Mouse (Mus musculus) adrenal gland, postnatal 14 days (tissue): ENCODE measurements at regions not wholly inside any gene's neighbourhood (a gene's known extent, or its start where the extent isn't known, plus 50 kb on each side); places are given as distances from the start of the nearest gene placed in this dataset.

Experiments used
- DNase-seq: peaks from one replicate; pipeline ENCODE4 v3.0.0; 2021; ENCODE audit warnings: mixed read lengths

GRCm38 (mm10) chr16:29147766-29148165 lies 61.7 kb upstream of the Hrasls start:
- no peak for DNase-seq

- no peak for DNase-seq
These were observed 90.3 kb upstream of the Hrasls start for GRCm38 (mm10) chr16:29119217-29119616.

- DNase-seq = no peak
These were observed 112.7 kb upstream of the Hrasls start for GRCm38 (mm10) chr16:29096791-29097190.

- DNase-seq = peak; percentile 37
These were observed 136.5 kb upstream of the Mb21d2 start for GRCm38 (mm10) chr16:29065961-29066360.

DNA sequence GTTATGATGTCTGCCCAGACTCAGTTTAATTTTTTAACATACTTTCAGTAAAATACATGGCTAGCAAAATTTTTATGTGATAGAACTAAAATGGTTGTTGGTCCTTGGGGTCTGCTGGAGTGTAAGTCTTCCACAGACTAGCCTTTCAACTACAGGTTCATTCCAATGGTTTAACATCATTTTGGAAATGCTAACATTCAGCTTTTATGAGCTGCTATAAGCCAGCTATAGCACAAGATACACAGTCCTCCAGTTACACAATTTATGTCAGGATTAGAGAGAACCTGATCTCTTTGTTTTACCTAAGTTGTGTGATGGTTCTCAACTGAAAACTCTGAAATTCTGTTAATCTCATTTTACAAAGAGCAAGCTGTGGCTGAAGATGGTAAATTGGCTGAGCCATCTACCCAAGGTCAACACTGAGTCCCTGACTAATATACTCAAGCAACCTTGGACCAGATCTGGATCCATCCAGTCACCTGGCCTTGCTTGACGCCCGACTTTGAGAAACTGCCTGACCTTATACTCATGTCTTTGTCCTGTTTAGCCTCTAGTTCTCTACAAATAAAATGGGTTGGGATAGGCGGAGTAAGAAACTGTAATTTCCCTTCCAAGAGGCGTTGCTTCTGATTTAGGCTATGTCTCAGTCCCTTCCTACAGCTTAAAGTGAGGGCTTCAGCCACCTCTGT lies 135.8 kb upstream of the Mb21d2 start:
- DNase-seq = peak; percentile 47

DNA sequence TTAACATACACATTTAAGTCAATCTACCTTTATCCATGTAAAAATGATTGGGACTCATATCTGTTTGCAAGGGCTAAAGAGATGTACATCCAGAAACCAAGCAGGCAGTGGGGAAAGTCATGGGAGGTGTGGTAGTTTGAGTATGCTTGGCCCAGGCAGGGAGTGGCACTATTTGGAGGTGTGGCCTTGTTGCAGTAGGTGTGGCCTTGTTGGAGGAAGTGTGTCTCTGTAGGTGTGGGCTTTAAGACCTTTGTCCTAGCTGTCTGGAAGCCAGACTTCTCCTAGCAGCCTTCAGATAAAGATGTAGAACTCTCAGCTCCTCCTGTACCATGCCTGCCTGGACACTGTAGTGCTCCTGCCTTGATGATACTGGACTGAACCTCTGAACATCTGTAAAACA lies 133.9 kb upstream of the Mb21d2 start:
- no peak for DNase-seq

- no peak for DNase-seq
These were observed 127.6 kb upstream of the Mb21d2 start for GRCm38 (mm10) chr16:29057076-29057475.

DNA sequence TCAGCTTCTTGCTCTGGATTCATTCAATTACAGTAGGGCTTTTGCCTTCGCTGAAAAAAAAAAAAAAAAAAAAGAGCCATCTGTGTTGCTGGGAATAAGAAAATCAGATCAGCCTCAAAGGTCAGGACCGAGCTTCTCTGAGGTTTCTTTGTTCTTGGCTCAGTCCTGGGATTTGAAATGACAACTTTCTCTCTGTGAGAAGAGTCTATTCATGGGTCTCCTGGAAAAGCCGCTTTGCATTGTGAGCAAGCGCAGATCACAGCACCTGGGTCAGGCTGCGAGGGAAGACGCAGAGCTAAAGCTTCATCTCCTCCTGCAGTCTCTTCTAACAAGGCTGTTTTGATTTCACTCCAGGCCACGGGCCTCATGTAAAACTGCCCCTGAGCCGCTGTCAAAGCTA lies 125.0 kb upstream of the Mb21d2 start:
- DNase-seq = no peak

DNA sequence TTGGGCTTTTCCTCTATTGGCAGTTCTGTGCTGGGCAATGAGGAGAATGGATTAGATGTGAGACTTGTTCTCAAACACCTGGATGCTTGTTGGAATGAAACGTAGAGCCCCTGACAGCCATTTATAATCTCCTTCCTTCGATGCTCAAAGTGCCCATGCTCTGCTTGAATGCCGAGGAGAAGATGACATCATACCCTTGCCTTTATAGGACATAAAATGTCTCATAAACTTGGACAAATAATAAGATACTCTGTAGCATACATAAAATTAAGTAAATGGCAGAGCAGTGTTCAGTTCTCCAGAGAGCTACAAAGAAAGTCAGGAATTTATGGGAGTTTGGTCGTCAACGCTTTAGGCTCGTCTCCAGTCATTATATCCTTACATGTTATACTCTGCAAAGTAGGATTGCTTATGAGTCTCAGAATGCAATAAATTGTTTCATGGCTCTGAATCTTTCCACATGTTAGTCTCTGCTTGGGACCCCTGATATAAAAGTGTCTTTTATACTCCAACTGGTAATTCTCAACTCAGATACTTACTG lies 117.0 kb upstream of the Mb21d2 start:
- no peak for DNase-seq

- no peak for DNase-seq
These were observed 106.0 kb upstream of the Mb21d2 start for GRCm38 (mm10) chr16:29035523-29035922.

- peak; percentile 9 for DNase-seq
These were observed 104.8 kb upstream of the Mb21d2 start for GRCm38 (mm10) chr16:29034053-29034794.

DNA sequence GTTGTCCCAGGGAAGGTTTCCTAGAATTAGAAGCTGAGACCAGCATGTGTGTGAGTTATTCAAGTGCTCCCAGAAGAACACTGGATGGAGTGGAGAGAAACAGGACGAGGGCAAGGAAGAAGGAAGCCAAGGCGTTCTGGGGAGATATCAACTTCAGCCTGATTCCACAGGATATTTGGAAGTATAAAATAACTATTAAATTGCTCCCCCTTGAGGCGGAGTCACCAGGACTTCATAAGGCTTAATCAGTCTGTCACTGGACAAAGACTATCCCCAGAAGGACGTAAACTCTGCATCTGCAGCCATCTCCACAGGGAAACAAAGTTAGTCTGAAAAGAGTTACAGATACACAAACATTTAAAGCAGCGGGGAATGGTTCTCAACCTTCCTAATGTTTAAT lies 103.9 kb upstream of the Mb21d2 start:
- no peak for DNase-seq

GRCm38 (mm10) chr16:29027856-29028255 lies 98.4 kb upstream of the Mb21d2 start:
- peak; percentile 70 for DNase-seq

GRCm38 (mm10) chr16:29001249-29001648 lies 71.8 kb upstream of the Mb21d2 start:
- peak; percentile 58 for DNase-seq

GRCm38 (mm10) chr16:28999641-29000040 lies 70.2 kb upstream of the Mb21d2 start:
- no peak for DNase-seq

DNA sequence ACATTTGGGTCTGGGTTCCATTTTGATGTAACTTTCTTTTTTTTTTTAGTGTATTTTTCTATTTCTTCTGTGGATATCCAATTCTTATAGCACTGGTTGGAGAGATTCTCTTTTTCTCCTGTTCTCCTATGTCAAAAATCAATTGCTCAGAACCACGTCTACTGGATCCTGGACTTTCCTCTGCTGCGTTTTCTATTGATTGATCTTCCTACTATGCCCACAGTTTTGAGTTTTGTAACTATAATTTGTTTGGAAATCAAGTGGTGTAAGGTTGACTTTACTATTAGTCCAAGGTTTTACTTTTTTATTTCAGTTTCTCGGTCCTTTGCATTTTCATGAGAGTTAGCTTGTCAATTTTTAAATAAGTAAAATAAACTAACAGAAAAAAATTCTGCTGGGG lies 67.2 kb upstream of the Mb21d2 start:
- DNase-seq = no peak

- DNase-seq = no peak
These were observed 61.2 kb upstream of the Mb21d2 start for GRCm38 (mm10) chr16:28990666-28991065.

DNA sequence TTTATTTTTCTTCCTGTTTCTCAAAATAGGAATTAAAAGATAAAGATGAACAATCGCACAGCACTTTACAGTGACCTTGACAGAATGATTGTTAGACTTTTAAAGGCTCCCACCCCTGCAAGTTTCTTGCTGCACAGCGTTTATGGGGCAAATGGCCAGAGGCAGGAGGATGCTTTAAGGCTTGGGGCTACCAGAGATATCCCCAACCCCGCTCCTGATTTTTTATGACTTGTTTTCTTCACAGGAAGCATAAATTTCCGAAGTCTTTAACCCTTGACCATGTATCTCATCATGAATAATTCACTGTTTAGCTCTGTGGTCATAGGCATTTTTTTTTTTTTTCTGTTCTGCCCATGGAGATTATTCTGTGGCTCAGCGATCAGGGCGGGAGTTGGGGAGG lies 55.5 kb upstream of the Mb21d2 start:
- DNase-seq = no peak

DNA sequence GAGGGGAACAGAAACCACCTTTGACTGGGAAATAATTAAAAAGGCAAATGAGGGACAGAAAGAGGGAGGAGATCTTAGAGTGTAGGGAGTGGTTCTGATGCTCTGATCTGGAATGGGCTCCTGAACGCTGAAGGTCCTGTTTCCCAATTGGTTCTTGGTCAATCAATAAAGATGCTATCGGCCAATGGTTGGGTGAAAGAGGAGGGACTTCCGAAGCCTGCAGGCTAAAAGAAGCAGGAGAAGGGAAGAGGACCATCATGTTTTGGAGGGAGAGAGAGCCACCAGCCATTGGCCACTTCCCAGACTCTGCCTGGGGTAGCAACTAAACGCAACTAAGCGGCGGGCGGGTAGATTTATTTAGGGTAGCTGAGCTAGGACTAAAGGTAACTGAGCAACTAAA lies 53.4 kb upstream of the Mb21d2 start:
- DNase-seq = no peak
